Mouse (Mus musculus) urinary bladder, postnatal 36 days (tissue): ENCODE data around the gene Dnah5.
A peak's percentile ranks its signal among the peaks of the same experiment; 100 is the strongest.

Source experiments
- DNase-seq, 2 experiments: peaks; one replicate each; pipeline ENCODE4 v3.0.0; 2022; ENCODE audit warnings: low spot score in 2 of 2, mixed read lengths in 1 of 2

Dnah5 gene

DNA sequence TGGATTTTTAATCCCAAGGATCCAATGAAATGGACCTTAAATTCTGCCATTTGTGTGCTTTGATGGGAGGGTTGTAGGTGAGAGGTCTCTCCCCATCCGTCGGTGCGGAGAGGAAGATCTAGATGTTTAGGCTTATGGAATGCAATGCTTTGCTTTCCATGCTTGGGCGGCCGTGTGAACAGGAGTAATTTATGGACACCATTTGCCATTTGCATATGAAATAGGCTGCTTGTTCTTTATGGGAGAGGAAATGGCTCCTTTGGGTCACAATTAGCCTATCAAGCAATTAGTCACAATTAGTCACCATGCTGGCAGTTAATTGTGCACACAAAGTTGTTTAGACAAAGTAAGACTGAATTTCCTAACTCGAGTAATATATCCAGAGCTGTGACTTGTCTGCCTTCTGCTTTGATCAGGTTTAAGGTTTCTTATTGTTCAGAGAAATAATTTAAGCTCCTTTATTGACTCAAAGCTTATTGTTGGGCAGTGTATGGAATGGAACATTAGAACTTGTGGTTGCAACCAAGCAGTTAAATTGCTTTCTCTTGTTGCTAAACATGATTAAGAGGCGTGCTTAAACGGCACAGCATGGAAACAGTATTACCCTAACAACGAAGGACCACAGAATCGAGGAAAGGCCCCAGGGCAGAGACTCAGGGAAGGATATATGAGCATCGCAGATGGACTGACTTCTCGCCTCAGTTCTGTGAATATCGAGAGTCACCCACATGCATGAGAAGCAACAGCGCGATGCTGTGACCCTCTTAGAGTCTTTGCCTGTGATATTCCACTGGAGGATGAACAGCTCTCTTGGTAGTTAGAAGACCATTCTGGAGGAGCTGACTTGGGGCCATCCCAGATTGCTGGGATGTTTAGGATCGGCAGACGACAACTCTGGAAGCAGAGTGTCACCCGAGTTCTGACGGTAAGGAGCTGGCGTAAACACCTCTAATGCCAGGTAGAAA is at the start of gene Dnah5:
Gene Dnah5 (plus strand): TSS at position 642 of the 965 bp plus-strand sequence.
- no peak for DNase-seq

DNA sequence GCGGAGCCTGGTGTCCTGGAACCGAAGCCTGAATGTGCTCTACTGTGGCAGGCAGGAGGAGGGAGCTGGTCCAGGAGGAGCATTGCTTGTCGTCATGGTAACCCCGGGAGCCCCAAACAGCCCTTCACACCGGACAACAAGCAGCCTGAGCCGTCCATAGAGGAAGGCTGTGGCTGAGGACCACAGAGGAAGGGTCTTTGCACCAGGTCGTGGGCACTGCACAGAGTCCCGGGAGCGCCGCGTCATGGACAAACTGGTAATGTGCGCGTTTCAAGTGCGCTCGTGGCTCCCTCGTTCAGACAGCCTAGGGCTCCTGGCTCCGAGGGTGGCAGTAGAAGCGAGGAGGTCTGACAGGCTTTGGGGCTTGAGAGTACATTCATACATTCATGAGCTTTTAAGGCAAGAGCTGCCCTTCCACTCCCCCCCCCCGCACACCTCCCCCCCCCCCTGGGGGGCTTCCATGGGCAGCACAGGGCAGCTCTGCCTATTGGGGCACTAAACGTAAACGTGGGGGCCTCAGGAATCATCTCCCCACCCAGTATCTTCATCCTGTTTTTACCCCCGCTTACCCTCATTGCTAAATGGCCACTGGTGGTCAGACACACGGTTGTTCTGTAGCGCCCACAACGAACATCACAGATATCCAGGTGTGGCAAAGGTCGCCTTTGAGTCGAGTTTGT is 48.6 kb upstream of the Dnah5 start:
- no peak for DNase-seq

DNA sequence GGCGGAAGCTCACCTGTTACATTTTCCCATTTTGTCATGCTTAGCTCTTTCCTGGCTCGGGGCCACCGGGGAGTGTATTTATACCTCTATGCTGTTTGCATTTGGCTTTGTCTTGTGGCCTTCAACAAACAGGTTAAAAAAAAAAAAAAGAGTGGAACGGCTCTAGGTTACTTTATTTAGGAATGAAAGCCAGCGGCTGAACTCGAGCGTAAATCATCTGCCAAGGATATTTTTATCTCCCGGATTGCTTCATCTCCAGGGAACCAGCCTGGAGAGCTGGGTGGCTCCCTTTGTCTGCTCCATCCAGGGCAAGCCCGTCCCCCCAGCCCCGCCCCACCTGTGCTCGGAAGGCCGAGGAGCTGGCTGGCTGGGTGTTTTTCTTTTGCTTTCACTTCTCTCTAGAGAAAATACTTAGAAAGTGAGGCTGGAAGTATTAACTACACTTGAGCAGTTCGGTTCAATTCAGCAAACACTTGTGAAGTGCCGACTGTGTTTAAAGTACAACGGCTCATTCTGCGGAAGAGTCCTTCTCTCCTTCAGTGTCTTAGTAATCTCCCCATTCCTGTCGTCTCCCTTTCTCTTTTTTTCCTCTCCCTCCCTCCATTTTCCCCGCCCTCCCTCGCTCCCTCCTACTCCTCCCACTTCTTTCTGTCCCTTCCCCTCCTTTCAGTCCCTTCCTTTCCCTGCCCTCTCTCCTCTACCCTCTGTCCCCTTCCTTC is 44.6 kb upstream of the Dnah5 start:
- peak; percentile 43 to 71 for DNase-seq

DNA sequence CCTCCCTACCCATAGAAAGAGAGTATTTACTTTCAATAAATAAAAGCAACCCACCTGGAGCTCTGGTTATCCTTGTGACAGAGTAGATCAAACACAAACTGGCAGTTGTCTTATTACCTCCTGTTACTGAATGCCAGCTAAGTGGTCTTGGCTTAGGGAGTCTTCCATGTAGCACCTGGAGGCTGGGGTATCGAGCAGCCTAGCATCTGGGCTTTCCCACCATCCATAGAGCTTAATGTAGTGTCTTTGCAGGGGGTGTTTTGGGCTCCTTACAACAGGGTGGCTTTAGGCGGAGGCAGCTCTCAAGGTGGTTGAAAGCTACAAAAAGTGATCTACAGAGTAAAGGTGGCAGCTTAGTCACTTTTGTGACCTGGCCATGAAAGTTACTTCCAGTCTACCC is 41.3 kb upstream of the Dnah5 start:
- DNase-seq, result no peak

DNA sequence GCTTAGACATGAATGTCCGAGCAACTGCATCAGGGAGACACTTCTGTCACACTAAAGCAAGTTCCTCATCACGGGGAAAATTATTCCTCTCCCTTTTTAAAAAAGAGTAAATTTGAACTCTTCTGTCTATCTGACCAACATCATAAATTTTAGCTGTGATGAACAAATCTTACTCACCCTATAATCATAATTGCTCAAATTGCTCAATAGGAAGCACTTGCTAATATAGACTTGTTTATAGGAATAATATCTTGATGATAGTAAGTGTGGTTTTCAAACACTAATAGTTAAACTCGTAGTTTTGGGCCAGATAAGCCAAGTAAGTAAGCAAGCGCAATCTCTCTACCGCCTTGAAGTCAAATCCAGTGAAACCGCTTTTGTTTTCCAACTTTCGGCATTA is 38.3 kb upstream of the Dnah5 start:
- DNase-seq, result no peak

DNA sequence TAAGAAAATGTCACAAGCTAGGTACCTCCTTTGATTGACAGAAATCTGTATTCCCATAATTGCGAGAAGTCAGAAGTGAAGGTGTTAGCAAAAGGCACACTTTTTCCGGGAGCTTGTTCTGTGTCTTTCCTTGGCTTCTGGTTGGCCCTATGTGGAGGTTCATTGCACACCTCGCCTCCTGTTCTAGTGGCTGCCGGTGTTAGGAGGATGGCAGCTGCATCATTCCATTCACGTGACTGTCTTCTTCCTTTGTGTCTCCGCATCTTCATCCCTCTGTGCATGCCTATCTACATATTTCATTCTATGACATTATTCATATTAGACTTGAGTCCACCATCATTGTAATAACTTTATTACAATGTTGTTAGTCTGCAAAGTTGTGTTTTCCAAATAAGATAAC is 37.5 kb upstream of the Dnah5 start:
- DNase-seq, result no peak

DNA sequence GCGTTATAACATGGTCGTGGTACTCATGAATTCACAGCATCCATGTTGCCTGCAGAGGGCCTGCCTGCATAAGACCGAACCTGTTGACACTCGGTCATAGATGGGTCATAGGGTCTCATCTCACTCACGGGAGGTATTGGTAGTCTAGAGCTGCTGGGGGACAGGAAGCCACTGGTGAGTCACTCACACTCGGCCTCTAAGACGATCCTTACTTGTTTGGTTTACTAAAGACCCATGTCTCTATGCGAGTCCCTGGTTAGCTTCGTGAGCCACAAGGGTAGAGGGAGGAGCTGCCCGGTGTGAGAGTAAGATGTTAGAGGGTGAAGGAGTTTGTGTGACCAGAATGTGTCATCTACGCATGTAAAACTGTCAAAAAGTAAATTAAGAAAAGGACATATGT is 24.6 kb upstream of the Dnah5 start:
- DNase-seq, result no peak

DNA sequence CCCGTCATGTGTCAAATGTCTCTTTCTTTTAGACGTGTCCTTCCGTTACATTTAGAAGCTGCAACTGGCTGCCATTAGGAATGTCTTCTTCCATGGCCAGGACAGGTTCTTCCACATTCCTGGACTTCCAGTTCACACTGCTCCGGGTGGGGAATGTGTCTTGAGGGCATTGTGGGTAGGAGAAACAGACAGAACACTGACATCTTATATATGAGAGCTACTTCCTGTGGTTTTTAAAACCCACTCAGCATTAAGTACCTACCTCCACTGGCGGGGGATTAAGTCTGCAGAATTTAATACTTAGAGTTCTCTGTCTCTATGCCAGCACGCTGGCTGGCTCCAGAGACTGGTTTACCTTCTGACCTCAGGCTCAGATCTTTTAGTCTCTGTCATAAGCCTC is 24.0 kb upstream of the Dnah5 start:
- DNase-seq, result no peak

DNA sequence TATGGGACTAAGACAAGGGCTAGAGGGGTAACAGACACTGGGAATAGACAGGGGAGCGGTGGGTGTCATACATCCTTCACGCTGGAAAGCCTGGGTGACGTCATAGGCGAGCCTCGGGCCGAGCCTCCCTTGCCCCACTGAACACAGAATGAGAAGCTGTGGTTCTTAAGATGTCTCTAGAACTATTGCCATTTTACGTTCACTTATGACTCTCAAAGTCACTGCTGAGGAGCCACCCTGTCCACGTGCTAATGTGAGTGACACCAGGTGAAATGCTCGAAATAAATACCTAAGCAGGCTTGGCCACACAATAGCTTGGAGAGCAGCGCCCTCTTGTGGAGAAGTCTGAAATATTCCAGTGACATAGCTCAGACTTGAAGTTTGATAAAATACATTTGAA is 21.7 kb upstream of the Dnah5 start:
- peak; percentile 50 to 68 for DNase-seq

DNA sequence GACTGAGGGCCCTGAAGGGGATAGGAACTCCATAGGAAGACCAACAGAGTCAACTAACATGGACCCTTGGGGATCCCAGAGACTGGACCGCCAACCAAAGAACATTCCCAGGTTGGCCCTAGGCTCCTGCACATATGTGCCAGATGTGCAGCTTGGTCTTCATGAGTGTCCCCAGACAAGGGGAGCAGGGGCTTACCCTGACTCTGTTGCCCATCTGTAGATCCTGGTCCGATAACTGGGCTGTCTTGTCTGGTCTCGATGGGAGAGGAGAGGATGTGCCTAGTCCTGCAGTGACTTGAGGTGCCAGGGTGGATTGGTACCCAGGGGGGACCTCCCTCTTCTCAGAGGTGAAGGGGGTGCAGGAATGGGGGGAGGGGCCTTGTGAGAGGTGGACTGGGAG is 21.0 kb upstream of the Dnah5 start:
- DNase-seq, result no peak

DNA sequence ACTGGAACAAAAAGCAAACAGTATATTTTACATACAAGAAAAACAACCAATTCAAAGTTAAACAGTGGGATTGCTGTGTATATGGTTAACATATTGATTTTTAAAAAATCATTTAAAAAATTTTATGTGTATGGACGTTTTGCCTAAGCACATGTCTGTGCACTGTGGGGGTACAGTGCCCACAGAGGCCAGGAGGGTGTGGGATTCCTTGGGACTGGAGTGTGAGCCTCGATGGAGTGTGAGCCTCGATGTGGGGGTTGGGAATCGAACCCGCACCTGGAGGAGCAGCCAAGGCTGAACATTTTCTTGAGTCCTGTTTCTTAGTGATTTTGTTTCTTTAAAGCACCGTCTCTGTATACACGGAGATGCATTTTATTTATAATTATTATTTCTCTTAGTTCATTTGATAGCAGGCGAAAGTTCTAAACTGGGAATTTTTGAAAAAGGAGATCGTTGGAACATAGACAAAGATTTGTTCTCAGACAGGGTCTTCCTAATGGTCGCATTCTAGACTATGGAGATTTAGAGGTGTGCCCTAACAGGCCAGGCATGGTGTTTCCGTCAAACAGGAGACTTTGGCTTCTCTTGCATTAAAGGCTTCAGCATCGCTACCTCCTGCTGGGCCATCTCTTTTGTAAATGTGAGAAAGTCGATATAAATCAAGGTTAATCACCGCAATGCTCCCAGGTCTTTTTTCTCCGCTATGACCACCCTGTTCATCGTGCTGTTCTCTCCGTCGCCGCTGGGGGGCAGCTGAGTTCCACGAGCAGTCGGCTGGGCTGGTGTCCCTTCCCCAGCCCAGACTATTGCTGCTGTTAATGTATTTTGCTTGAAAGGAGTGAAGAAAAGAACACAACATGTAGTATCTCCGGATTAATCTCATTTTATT is 15.8 kb upstream of the Dnah5 start:
- DNase-seq, result peak; percentile 30 to 56

DNA sequence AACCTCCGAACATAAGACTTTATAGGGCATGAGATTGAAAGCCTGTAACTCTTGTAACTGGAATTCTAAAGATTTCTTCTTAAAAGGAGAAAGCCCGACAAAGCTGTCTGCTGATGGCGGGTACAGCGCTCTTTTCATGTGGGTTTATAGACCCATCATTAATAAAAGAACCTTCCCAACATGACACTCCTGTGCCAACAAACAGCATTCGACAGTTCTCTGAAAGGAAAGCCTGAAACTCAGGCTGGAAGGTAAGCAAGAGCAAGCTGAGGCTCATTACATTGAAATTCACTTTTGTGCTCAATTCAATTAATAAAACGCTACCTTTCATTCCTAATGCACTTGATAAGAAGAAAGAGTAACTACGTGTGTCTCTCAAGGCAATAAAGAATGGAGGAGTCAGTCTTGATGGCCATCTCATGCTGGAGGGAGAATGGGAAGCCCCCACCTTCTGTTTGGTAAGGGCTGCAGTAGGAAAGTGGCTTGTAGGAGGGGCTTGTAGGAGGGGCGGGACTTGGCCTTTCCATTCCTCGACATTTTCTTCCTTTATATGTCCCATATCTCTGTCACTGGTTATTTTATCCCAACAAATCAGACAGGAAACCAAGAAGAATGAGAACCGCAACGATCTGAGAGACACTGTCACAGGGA is 15.1 kb upstream of the Dnah5 start:
- DNase-seq, result no peak

DNA sequence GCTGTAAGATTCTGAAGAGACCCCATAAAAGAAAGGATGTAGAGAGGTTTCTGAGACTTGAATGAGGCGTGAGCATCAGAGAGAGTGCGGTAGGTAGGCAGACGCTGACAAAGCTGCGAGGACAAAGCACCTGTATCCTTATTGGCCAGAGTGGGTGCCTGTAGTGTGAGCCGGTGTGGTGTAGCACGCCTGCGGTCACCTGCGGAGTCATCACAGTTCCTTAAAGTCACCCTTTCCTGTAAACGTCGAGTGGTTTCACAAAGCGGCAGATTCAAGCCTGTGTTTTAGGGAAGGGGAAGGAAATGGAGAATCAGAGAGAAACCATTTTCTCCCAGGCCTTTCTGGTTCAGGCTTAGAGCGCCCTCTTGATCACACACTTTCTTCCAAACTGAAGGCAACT is 13.9 kb upstream of the Dnah5 start:
- no peak for DNase-seq

DNA sequence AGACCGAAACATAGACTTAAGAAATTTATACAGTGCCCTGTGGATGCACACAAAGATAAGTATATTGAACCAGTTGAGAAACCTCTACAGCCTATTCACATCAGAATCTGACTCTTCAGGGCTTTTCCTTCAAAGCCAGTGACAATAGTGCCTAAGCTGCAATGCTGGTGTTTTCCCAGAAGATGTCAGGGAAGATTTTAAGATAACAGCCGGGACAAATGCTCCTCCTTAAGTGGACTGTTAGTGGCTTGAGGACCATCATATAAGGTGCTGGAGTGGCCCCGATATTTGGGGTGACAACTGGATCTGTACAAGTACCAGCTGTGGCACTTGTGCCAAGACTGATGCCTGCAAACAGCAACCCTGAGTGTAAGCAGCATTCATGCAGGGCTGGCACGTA is 4.9 kb upstream of the Dnah5 start:
- DNase-seq, result no peak

DNA sequence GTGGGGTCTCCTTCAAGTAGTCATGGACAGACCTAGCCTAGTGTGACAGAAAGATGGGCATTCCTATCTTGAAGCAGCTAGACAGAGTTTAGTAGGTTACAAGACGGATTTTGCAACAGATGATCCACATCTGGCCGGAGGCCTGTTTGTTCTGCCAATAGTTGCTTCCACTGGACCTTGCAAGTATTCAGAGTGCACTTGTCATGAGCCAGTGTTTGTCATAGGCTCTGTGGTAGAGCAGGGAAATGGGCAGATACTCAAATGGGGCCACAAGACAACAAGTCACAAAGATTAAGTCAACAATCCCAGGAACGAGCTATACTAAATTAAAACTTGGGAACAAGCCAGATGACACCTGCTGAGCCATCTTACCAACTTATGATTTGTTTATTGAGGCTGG is 1.1 kb downstream of the Dnah5 start:
- DNase-seq, result no peak

DNA sequence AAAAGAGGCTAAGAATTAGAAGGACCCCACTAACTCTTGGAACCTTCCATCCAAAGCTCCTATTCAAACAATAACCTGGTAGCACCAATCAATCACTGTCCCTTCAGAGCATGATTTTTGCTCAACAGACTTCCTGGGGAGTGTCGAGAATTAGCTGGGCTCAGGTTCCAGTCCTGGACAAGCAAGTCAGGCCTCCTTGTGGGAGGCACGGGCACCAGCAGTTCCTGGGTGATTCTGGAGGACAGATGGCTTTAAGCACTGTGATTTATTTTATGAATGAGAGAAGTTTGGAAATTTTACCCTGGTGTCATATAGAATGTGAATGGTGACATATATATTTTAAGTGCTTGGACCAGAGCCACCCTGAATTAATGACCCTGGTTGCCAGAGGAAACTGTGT is 4.0 kb downstream of the Dnah5 start:
- DNase-seq, result no peak

DNA sequence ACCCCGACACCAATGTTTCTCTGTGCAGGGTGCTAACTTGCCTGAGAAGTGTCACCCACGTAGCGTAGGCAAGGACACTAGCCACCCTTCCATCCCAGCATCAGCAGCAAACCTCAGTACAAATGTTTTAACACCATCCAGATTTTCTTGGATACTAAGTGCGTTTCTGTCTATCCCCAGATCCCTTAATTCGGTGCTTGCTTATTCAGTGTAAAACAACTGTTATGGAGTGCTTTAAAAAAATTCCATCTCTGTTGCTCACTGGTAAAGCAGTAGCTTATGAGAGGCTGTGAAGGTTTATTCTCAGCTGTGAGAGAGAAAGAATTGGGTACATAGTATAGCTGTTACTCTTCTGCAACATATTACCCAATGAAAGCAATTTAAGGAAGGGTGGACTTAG is 9.5 kb downstream of the Dnah5 start:
- no peak for DNase-seq

DNA sequence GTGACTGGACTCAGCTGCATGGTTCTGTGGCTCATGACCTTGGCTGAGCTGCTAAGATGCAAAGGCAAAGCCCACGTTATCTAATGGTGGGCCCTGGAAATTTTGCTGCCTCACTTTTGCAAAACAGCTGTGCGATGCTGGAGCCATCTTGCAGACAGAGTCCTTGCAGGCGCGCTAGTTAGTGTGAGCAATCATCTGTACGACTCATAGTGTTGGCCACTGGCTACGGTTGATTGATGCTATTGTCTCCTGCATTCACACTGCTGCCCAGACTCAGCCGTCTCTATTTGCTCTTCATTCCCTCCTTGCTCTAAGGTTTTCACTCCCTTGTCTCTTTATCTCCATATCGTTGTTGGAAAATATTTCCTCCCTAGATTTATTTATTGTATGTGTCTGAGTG is 12.8 kb downstream of the Dnah5 start:
- DNase-seq, result no peak

DNA sequence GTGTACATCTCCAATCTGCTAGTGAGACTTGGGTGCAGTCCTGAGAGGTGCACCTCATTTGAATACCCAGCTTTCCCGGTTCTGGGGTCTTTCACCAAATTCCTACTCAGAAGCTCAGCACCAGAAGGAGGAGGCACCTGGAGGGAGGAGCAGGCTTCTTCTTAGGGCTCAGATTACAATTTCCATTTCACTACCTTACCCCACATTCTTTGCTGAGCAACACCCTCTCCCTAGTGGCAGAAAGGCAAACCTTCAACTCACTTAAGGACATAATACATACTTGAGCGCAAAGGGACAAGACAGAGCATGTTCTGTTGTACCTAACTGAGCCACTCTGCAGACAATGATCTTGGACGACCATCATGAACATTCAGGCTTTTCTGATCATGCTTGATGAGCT is 23.8 kb downstream of the Dnah5 start:
- no peak for DNase-seq

DNA sequence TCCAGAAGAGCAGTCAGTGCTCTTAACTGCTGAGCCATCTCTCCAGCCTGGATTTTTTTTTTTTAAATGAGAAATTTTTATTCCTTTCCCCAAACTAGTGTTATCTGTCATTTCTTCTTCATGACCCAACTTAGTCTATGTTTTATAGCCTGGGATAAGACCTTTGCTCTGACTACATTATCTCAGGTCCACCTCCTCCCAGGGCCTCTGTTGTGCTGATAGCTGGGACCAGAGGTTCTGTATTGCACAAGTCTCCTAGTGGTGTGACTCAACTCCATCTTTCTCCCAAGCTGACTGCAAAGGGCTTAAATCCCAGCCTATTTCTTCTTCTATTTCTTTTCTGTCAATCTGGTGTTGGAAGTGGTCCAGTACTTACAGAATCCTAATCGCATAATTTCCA is 56.7 kb downstream of the Dnah5 start:
- DNase-seq, result no peak

DNA sequence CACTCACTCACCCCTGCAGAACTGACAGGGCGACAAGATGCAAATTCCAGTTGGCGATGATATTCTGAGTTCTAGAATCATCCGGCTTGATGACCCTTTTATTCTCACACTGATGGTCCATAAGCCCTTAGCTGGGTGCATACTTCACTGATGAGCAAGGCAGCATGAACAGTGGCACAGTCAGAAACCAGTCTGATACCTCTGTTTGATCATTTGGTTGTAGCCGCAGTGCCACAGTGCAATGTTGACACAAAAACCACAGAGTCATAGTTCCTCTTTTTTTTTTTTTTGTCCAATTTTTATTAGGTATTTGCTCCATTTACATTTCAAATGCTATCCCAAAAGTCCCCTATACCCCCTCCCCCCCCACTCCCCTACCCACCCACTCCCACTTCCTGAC is 95.9 kb downstream of the Dnah5 start:
- DNase-seq, result no peak
